Mouse (Mus musculus): ENCODE results near the gene Abca1. TPM values are rescaled to one million over a fixed set of nuclear protein-coding genes. Genes with fewer than 3 reads are reported as not detected.
A peak's percentile ranks its signal among the peaks of the same experiment; 100 is the strongest.

Gene Abca1
- polyA plus RNA-seq (2014; fragmentation: Nextera tagmentation; extraction: Ambion mirVana) = 5.3 and 5.4 TPM in 2 replicates

GRCm38 (mm10) chr4:53159767-53160166 is at the start of gene Abca1:
Gene Abca1, minus strand, starts transcription at chr4:53159895.
- DNase-seq (ENCODE audit: low spot score) (peak; percentile 95), ATAC-seq (replicated peaks; ENCODE audit: insufficient number of reproducible peaks, low FRiP score, low TSS enrichment, low read depth) (peak; percentile 98)
- under 1% methylated on average over 29 of the region's 37 CpGs for WGBS
- Histone ChIP-seq H3K4me2 (ENCODE audit: low read depth, low read length) (peak within 1 kb of the TSS; percentile 92), H3K9me3 (replicated peaks; ENCODE audit: control insufficient read depth, low read length) (no peaks in the 10 kb centered on the region), H3K9ac (replicated peaks; ENCODE audit: low read length) (peak within 1 kb of the TSS; percentile 53), H3K36me3 (replicated peaks; ENCODE audit: control insufficient read depth, insufficient read depth, low read depth, low read length) (no peaks in the 10 kb centered on the region), H3K27me3 (ENCODE audit: control insufficient read depth, insufficient read depth, low read length) (no peaks in the 10 kb centered on the region), H3K4me3 (ENCODE audit: low read depth, low read length) (peak within 1 kb of the TSS; percentile 56), H3K27ac (replicated peaks; ENCODE audit: low read depth, low read length) (no peak within 1 kb of the TSS), H3K4me1 (ENCODE audit: control insufficient read depth, insufficient read depth, low read length) (0 out of 2 replicates have a peak, but pooled peaks cover 2% of the 10 kb centered on the region)

GRCm38 (mm10) chr4:53204482-53204881 is 44.8 kb upstream of the Abca1 start:
- H3K27ac ChIP-seq (replicated peaks; ENCODE audit: low read depth, low read length) = no peak overlapping the region
- DNase-seq (ENCODE audit: low spot score) (no peak), ATAC-seq (replicated peaks; ENCODE audit: insufficient number of reproducible peaks, low FRiP score, low TSS enrichment, low read depth) (no peak)
- H3K9me3 ChIP-seq (replicated peaks; ENCODE audit: control insufficient read depth, low read length) = no peaks in the 10 kb centered on the region
- H3K36me3 ChIP-seq (replicated peaks; ENCODE audit: control insufficient read depth, insufficient read depth, low read depth, low read length) = no peaks in the 10 kb centered on the region
- no peak overlapping the region for H3K9ac ChIP-seq (replicated peaks; ENCODE audit: low read length)
- WGBS = 52% methylated on average over 7 of the region's 7 CpGs
- no peak overlapping the region for H3K4me3 ChIP-seq (ENCODE audit: low read depth, low read length)
- no peaks in the 10 kb centered on the region for H3K27me3 ChIP-seq (ENCODE audit: control insufficient read depth, insufficient read depth, low read length)
- no peak overlapping the region for H3K4me2 ChIP-seq (ENCODE audit: low read depth, low read length)
- H3K4me1 ChIP-seq (ENCODE audit: control insufficient read depth, insufficient read depth, low read length) = no peaks in the 10 kb centered on the region

GRCm38 (mm10) chr4:53203595-53204400 is 44.1 kb upstream of the Abca1 start:
- Histone ChIP-seq H3K27ac (replicated peaks; ENCODE audit: low read depth, low read length) (no peak overlapping the region), H3K9ac (replicated peaks; ENCODE audit: low read length) (no peak overlapping the region), H3K4me2 (ENCODE audit: low read depth, low read length) (no peak overlapping the region), H3K4me1 (ENCODE audit: control insufficient read depth, insufficient read depth, low read length) (no peaks in the 10 kb centered on the region), H3K9me3 (replicated peaks; ENCODE audit: control insufficient read depth, low read length) (no peaks in the 10 kb centered on the region), H3K36me3 (replicated peaks; ENCODE audit: control insufficient read depth, insufficient read depth, low read depth, low read length) (no peaks in the 10 kb centered on the region), H3K4me3 (ENCODE audit: low read depth, low read length) (no peak overlapping the region), H3K27me3 (ENCODE audit: control insufficient read depth, insufficient read depth, low read length) (no peaks in the 10 kb centered on the region)
- WGBS = 78% methylated on average over 15 of the region's 15 CpGs
- ATAC-seq (replicated peaks; ENCODE audit: insufficient number of reproducible peaks, low FRiP score, low TSS enrichment, low read depth) (no peak), DNase-seq (ENCODE audit: low spot score) (no peak)

GRCm38 (mm10) chr4:53200276-53200675 is 40.6 kb upstream of the Abca1 start:
- WGBS = 90% methylated on average over 1 of the region's 1 CpGs
- ATAC-seq (replicated peaks; ENCODE audit: insufficient number of reproducible peaks, low FRiP score, low TSS enrichment, low read depth) = no peak

GRCm38 (mm10) chr4:53197842-53198241 is 38.1 kb upstream of the Abca1 start:
- H3K4me1 ChIP-seq (ENCODE audit: control insufficient read depth, insufficient read depth, low read length) = no peaks in the 10 kb centered on the region
- no peak for ATAC-seq (replicated peaks; ENCODE audit: insufficient number of reproducible peaks, low FRiP score, low TSS enrichment, low read depth)
- no peak overlapping the region for H3K27ac ChIP-seq (replicated peaks; ENCODE audit: low read depth, low read length)
- no peaks in the 10 kb centered on the region for H3K27me3 ChIP-seq (ENCODE audit: control insufficient read depth, insufficient read depth, low read length)
- no peak for DNase-seq (ENCODE audit: low spot score)
- H3K9me3 ChIP-seq (replicated peaks; ENCODE audit: control insufficient read depth, low read length) = no peaks in the 10 kb centered on the region
- no peak overlapping the region for H3K9ac ChIP-seq (replicated peaks; ENCODE audit: low read length)
- no peak overlapping the region for H3K4me3 ChIP-seq (ENCODE audit: low read depth, low read length)
- 85% methylated on average over 4 of the region's 4 CpGs for WGBS
- H3K36me3 ChIP-seq (replicated peaks; ENCODE audit: control insufficient read depth, insufficient read depth, low read depth, low read length) = no peaks in the 10 kb centered on the region
- H3K4me2 ChIP-seq (ENCODE audit: low read depth, low read length) = no peak overlapping the region

More at GRCm38 (mm10) chr4:53200276-53200675, 40.6 kb upstream of the Abca1 start:
- no peak for DNase-seq (ENCODE audit: low spot score)
- Histone ChIP-seq H3K9me3 (replicated peaks; ENCODE audit: control insufficient read depth, low read length) (no peaks in the 10 kb centered on the region), H3K4me2 (ENCODE audit: low read depth, low read length) (no peak overlapping the region), H3K4me3 (ENCODE audit: low read depth, low read length) (no peak overlapping the region), H3K4me1 (ENCODE audit: control insufficient read depth, insufficient read depth, low read length) (no peaks in the 10 kb centered on the region), H3K9ac (replicated peaks; ENCODE audit: low read length) (no peak overlapping the region), H3K36me3 (replicated peaks; ENCODE audit: control insufficient read depth, insufficient read depth, low read depth, low read length) (no peaks in the 10 kb centered on the region), H3K27ac (replicated peaks; ENCODE audit: low read depth, low read length) (no peak overlapping the region), H3K27me3 (ENCODE audit: control insufficient read depth, insufficient read depth, low read length) (no peaks in the 10 kb centered on the region)

GRCm38 (mm10) chr4:53196058-53196771 is 36.5 kb upstream of the Abca1 start:
- peak overlapping the region; percentile 37 for H3K9ac ChIP-seq (replicated peaks; ENCODE audit: low read length)
- peak; percentile 96 for ATAC-seq (replicated peaks; ENCODE audit: insufficient number of reproducible peaks, low FRiP score, low TSS enrichment, low read depth)

GRCm38 (mm10) chr4:53187071-53187470 is 27.4 kb upstream of the Abca1 start:
- no peaks in the 10 kb centered on the region for H3K4me1 ChIP-seq (ENCODE audit: control insufficient read depth, insufficient read depth, low read length)
- H3K9me3 ChIP-seq (replicated peaks; ENCODE audit: control insufficient read depth, low read length) = no peaks in the 10 kb centered on the region
- H3K36me3 ChIP-seq (replicated peaks; ENCODE audit: control insufficient read depth, insufficient read depth, low read depth, low read length) = no peaks in the 10 kb centered on the region
- no peaks in the 10 kb centered on the region for H3K27me3 ChIP-seq (ENCODE audit: control insufficient read depth, insufficient read depth, low read length)
- no peak overlapping the region; the same call in 1 of the 2 replicates for H3K27ac ChIP-seq (replicated peaks; ENCODE audit: low read depth, low read length)
- ATAC-seq (replicated peaks; ENCODE audit: insufficient number of reproducible peaks, low FRiP score, low TSS enrichment, low read depth) (no peak; the same call in 1 of the 2 replicates), DNase-seq (ENCODE audit: low spot score) (peak; percentile 28)
- no peak overlapping the region for H3K4me3 ChIP-seq (ENCODE audit: low read depth, low read length)
- no peak overlapping the region for H3K4me2 ChIP-seq (ENCODE audit: low read depth, low read length)
- WGBS = 30% methylated on average over 4 of the region's 4 CpGs
- no peak overlapping the region for H3K9ac ChIP-seq (replicated peaks; ENCODE audit: low read length)

More at GRCm38 (mm10) chr4:53196058-53196771, 36.5 kb upstream of the Abca1 start:
- H3K36me3 ChIP-seq (replicated peaks; ENCODE audit: control insufficient read depth, insufficient read depth, low read depth, low read length) = no peaks in the 10 kb centered on the region
- peak overlapping the region; percentile 39 for H3K4me2 ChIP-seq (ENCODE audit: low read depth, low read length)
- WGBS = 15% methylated on average over 24 of the region's 24 CpGs
- no peaks in the 10 kb centered on the region for H3K9me3 ChIP-seq (replicated peaks; ENCODE audit: control insufficient read depth, low read length)
- H3K27me3 ChIP-seq (ENCODE audit: control insufficient read depth, insufficient read depth, low read length) = no peaks in the 10 kb centered on the region
- H3K4me3 ChIP-seq (ENCODE audit: low read depth, low read length) = peak overlapping the region; percentile 34
- H3K4me1 ChIP-seq (ENCODE audit: control insufficient read depth, insufficient read depth, low read length) = no peaks in the 10 kb centered on the region
- no peak overlapping the region for H3K27ac ChIP-seq (replicated peaks; ENCODE audit: low read depth, low read length)
- DNase-seq (ENCODE audit: low spot score) = peak; percentile 96

- H3K27me3 ChIP-seq (ENCODE audit: control insufficient read depth, insufficient read depth, low read length) = no peaks in the 10 kb centered on the region
- H3K4me1 ChIP-seq (ENCODE audit: control insufficient read depth, insufficient read depth, low read length) = no peaks in the 10 kb centered on the region
- no peak for ATAC-seq (replicated peaks; ENCODE audit: insufficient number of reproducible peaks, low FRiP score, low TSS enrichment, low read depth)
- no peak overlapping the region for H3K4me2 ChIP-seq (ENCODE audit: low read depth, low read length)
- peak; percentile 2 for DNase-seq (ENCODE audit: low spot score)
- H3K9me3 ChIP-seq (replicated peaks; ENCODE audit: control insufficient read depth, low read length) = no peaks in the 10 kb centered on the region
- H3K27ac ChIP-seq (replicated peaks; ENCODE audit: low read depth, low read length) = no peak overlapping the region; the same call in 1 of the 2 replicates
- H3K4me3 ChIP-seq (ENCODE audit: low read depth, low read length) = no peak overlapping the region
- H3K36me3 ChIP-seq (replicated peaks; ENCODE audit: control insufficient read depth, insufficient read depth, low read depth, low read length) = no peaks in the 10 kb centered on the region
- H3K9ac ChIP-seq (replicated peaks; ENCODE audit: low read length) = no peak overlapping the region
- 60% methylated on average over 4 of the region's 4 CpGs for WGBS
Measured at GRCm38 (mm10) chr4:53186573-53186972, 26.9 kb upstream of the Abca1 start.
